Mouse (Mus musculus) midbrain, embryonic 14.5 days (tissue): ENCODE results near the gene Med29. TPM values are rescaled to one million over a fixed set of nuclear protein-coding genes. Genes with fewer than 3 reads are reported as not detected.
A peak's percentile ranks its signal among the peaks of the same experiment; 100 is the strongest.

Experiments
- ATAC-seq: fragments of 200-750 bp; cut with Nextera tagmentation; 2 replicates; pipeline ENCODE4 v1.8.0; 2017; ENCODE audit warnings: moderate number of reproducible peaks, moderate library complexity; ENCODE audit not compliant: low FRiP score, low TSS enrichment
- DNase-seq: peaks from one replicate; pipeline ENCODE4 v3.0.0-alpha.2; 2015
- H3K27ac ChIP-seq: fragments of 300-500 bp; sonication (generic); replicated peaks from 2 replicates; pipeline ENCODE4 v1.5.1; 2014; ENCODE audit warnings: mild to moderate bottlenecking, low read depth, low read length, moderate library complexity
- H3K27me3 ChIP-seq: fragments of 300-500 bp; sonication (generic); 2 replicates; pipeline ENCODE4 v1.6.1; 2014; ENCODE audit warnings: low read length, control low read depth, mixed read lengths; ENCODE audit not compliant: control insufficient read depth, insufficient read depth
- H3K36me3 ChIP-seq: fragments of 300-500 bp; sonication (generic); 2 replicates; pipeline ENCODE4 v1.6.1; 2014; ENCODE audit warnings: low read length, control low read depth; ENCODE audit not compliant: control insufficient read depth, insufficient read depth
- H3K4me1 ChIP-seq: fragments of 300-500 bp; sonication (generic); 2 replicates; pipeline ENCODE4 v1.6.1; 2014; ENCODE audit warnings: mild to moderate bottlenecking, antibody characterized with exemption, low read length, control low read depth; ENCODE audit not compliant: control insufficient read depth, insufficient read depth
- H3K4me2 ChIP-seq: fragments of 300-500 bp; sonication (generic); 2 replicates; pipeline ENCODE4 v1.6.1; 2014; ENCODE audit warnings: mild to moderate bottlenecking, low read length, moderate library complexity
- H3K4me3 ChIP-seq: fragments of 300-500 bp; sonication (generic); replicated peaks from 2 replicates; pipeline ENCODE4 v1.5.1; 2014; ENCODE audit warnings: low read depth, low read length
- H3K9ac ChIP-seq: fragments of 300-500 bp; sonication (generic); replicated peaks from 2 replicates; pipeline ENCODE4 v1.6.1; 2014; ENCODE audit warnings: mild to moderate bottlenecking, low read length, moderate library complexity
- H3K9me3 ChIP-seq: fragments of 300-500 bp; sonication (generic); 2 replicates; pipeline ENCODE4 v1.6.1; 2016; ENCODE audit warnings: low read length, control low read depth, mixed read lengths; ENCODE audit not compliant: control insufficient read depth
- WGBS: fragments of 180-500 bp; shearing (Covaris S2); extraction: QIAGEN DNeasy Blood & Tissue Kit; methylation state at CpG from one replicate; pipeline ENCODE4 v1.1.7; 2014; 5-methylcytosine and 5-hydroxymethylcytosine counted together
- polyA plus RNA-seq: library from polyadenylated mRNA; unstranded; fragments of >200 nt; fragmentation: Nextera tagmentation; extraction: Ambion mirVana; gene quantifications from 2 replicates; pipeline ENCODE4 v1.2.1, GENCODE M21; 2014

Gene Med29
- polyA plus RNA-seq, 1 experiment from 2014 or later, result 38.3 TPM

DNA sequence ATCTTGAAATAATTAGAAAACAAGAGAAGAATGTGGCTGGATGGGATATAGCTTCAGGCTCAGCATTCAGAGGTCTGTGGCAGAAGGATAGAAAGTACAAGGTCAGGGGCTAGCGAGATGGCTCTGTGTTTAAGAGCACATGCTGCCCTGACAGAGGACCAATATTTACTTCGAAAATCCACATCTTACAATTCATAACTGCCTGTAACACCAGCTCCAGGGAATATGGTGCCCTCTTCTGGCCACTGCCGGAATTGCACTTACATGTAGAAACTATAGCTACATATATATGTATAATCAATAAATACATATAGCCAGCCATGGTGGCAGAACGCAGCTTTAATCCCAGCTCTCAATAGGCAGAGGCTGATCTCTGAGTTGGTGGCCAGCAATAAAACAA is 47.9 kb downstream of the Med29 start:
- Histone ChIP-seq H3K27ac (no peak overlapping the region), H3K4me3 (no peak overlapping the region), H3K9me3 (no peaks in the 10 kb centered on the region), H3K36me3 (no peaks in the 10 kb centered on the region), H3K4me2 (no peak overlapping the region), H3K9ac (no peak overlapping the region), H3K4me1 (peaks cover 1% of the 10 kb centered on the region; the same call in 1 of the 2 replicates), H3K27me3 (no peaks in the 10 kb centered on the region)
- WGBS, result 5% methylated on average over 4 of the region's 4 CpGs
- peak; percentile 88 for DNase-seq
- ATAC-seq, result peak; percentile 24

DNA sequence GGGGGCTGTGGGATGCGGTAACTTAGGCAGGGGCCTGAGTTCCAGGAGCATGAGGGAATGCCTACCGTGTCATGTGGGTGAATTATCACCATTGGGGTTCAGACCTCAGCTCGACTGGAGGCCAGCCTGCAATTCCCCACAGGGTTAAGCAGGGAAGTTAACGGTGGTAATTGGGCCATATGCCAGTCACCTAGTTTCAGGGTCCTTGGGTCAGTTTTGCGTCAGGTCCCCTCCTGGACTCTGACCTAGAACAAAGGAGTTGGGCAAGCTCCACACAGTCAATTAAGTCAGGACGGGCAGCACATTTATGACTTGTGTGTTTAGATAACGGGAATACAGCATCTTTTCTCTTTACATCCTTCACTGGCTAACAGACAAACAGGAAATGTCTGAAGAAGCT is 51.1 kb downstream of the Med29 start:
- H3K36me3 ChIP-seq, result no peaks in the 10 kb centered on the region
- no peak overlapping the region for H3K4me3 ChIP-seq
- H3K4me2 ChIP-seq, result no peak overlapping the region
- no peaks in the 10 kb centered on the region for H3K27me3 ChIP-seq
- H3K9me3 ChIP-seq, result no peaks in the 10 kb centered on the region
- no peak overlapping the region for H3K9ac ChIP-seq
- no peak for DNase-seq
- no peak overlapping the region for H3K27ac ChIP-seq
- WGBS, result 58% methylated on average over 7 of the region's 7 CpGs
- H3K4me1 ChIP-seq, result peaks cover 8% of the 10 kb centered on the region; the same call in 1 of the 2 replicates
- ATAC-seq, result no peak

DNA sequence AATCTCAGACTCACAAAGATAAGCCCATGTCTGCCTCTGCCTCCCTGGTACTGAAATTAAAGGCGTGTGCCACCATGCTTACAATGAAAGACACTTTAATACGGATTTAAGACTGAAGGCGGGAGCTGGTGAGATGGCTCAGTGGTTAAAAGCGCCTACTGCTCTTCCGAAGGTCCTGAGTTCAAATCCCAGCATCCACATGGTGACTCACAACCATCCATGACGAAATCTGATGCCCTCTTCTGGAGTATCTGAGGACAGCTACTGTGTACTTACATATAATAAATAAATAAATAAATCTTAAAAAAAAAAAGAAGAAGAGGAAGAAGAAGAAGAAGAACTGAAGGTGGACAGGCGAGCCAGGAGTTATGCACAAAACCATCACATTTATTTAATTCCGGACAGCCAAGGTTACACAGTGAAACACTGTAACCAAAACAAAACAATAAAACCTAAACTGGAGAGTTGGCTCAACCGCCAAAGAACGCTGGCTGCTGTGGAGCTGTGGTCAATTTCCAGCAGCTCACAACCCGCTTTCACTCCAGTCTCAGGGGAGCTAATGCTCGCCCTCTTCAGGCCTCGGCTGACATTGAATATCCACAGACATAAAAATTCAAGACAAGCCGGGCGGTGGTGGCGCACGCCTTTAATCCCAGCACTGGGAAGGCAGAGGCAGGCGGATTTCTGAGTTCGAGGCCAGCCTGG is 53.1 kb downstream of the Med29 start:
- 0 out of 2 replicates have a peak, but pooled peaks cover 5% of the 10 kb centered on the region for H3K36me3 ChIP-seq
- DNase-seq (peak; percentile 33), ATAC-seq (no peak)
- H3K9ac ChIP-seq, result no peak overlapping the region; the same call in 1 of the 2 replicates
- H3K4me1 ChIP-seq, result peaks cover 8% of the 10 kb centered on the region; the same call in 1 of the 2 replicates
- H3K4me2 ChIP-seq, result peak overlapping the region; percentile 86
- whole genome bisulfite sequencing, result 78% methylated on average over 19 of the region's 19 CpGs
- peak overlapping the region; percentile 77 for H3K27ac ChIP-seq
- no peaks in the 10 kb centered on the region for H3K27me3 ChIP-seq
- no peaks in the 10 kb centered on the region for H3K9me3 ChIP-seq
- peak overlapping the region; percentile 98 for H3K4me3 ChIP-seq

DNA sequence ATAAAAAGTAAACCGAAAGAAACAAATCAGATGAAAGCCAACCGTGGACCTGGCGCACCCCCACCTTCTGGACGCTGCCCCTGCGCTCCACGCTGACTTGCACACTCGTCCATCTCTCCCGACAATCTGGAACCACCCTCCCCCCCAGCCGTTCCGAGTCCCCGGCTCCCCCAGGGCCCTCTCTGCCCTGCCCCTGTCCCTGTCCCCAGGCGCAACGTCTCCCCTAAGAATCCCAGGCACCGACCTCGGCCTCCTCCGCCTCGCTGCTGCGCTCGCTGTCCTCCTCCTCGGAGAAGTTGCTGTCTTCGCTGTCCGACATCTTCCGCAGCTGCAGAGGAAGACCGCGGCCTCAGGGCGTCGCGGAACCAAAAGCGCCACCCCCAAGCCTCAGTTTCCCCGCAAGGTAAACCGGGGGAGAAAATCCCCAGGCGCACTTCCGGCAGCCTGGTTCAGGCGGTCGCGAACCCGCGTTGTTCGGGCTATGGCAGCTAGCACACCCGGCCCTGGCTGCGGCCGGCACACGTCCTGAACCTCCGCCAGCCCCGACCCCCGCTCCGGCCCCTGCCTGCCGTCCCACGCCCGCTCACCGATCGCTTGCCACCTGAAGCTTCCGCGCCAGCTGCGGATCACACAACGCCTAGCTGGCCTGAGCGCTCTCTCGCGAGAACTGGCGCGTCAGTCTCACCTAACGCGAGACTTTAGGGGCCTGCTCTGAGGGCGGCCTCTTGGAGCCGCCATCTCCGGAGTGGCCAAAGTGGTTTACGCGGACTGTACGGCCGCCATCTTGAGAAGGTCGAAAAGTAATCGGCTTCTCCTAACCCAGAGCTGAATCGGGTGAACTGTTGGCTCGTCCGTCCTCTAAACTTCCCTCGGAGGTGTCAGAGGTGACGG is 54.2 kb downstream of the Med29 start, which contains the start of gene Supt5:
Gene Supt5 (minus strand): TSS at position 639 of the 891 bp plus-strand sequence.
- ATAC-seq, result peak; percentile 98
- peak within 1 kb of the TSS; percentile 86 for H3K4me2 ChIP-seq
- peak within 1 kb of the TSS; percentile 85 for H3K27ac ChIP-seq
- peak within 1 kb of the TSS; percentile 98 for H3K4me3 ChIP-seq
- H3K9me3 ChIP-seq, result no peaks in the 10 kb centered on the region
- no peaks in the 10 kb centered on the region for H3K27me3 ChIP-seq
- H3K4me1 ChIP-seq, result peaks cover 8% of the 10 kb centered on the region; the same call in 1 of the 2 replicates
- WGBS, result under 1% methylated on average over 77 of the region's 77 CpGs
- peak within 1 kb of the TSS; percentile 88 for H3K9ac ChIP-seq
- H3K36me3 ChIP-seq, result 0 out of 2 replicates have a peak, but pooled peaks cover 5% of the 10 kb centered on the region
- peak; percentile 100 for DNase-seq

Other genes starting within 250 kb of the Med29 start
- gene Fbl, start 223.0 kb downstream of the Med29 start, polyA plus RNA-seq, result 26.2 and 36.4 TPM in 2 replicates
- 13.7 and 17.3 TPM in 2 replicates for gene Dyrk1b, start 213.2 kb downstream of the Med29 start, polyA plus RNA-seq
- gene Eid2, start 124.8 kb downstream of the Med29 start, polyA plus RNA-seq, result 6.8 and 14.7 TPM in 2 replicates
- gene Eid2b, start 115.0 kb downstream of the Med29 start, polyA plus RNA-seq, result 40.2 TPM in 2 replicates
- 0.28 and 1.8 TPM in 2 replicates for gene Selenov, start 101.5 kb downstream of the Med29 start, polyA plus RNA-seq
- gene Dll3, start 90.5 kb downstream of the Med29 start, polyA plus RNA-seq, result 24.1 and 32.2 TPM in 2 replicates
- 136 and 138 TPM in 2 replicates for gene Timm50, start 80.6 kb downstream of the Med29 start, polyA plus RNA-seq
- 62.6 and 80.6 TPM in 2 replicates for gene Supt5, start 54.0 kb downstream of the Med29 start, polyA plus RNA-seq
- gene Rps16, start 42.1 kb downstream of the Med29 start, polyA plus RNA-seq, result 580 and 617 TPM in 2 replicates
- gene Plekhg2, start 20.1 kb downstream of the Med29 start, polyA plus RNA-seq, result 17.7 and 22.9 TPM in 2 replicates
- gene Zfp36, start 12.5 kb downstream of the Med29 start, polyA plus RNA-seq, result 1.8 and 3.4 TPM in 2 replicates
- 78.0 and 81.9 TPM in 2 replicates for gene Paf1, start 243 bp upstream of the Med29 start, polyA plus RNA-seq
- 1.7 and 5.1 TPM in 2 replicates for gene Gmfg, start 44.7 kb upstream of the Med29 start, polyA plus RNA-seq
- 18.3 and 19.9 TPM in 2 replicates for gene Lrfn1, start 59.3 kb upstream of the Med29 start, polyA plus RNA-seq
- gene Ifnl2, start 117.7 kb upstream of the Med29 start, polyA plus RNA-seq, result not detected in 2 replicates
- gene Ifnl3, start 130.1 kb upstream of the Med29 start, polyA plus RNA-seq, result not detected in 2 replicates
- not detected in 2 replicates for gene Sycn, start 148.2 kb upstream of the Med29 start, polyA plus RNA-seq
- gene Nccrp1, start 154.5 kb upstream of the Med29 start, polyA plus RNA-seq, result 0.13 TPM in 1 of 2 replicates, not detected in the other
- gene Samd4b, start 205.4 kb upstream of the Med29 start, polyA plus RNA-seq, result 27.2 and 29.5 TPM in 2 replicates
- 12.3 and 15.6 TPM in 2 replicates for gene Pak4, start 205.5 kb upstream of the Med29 start, polyA plus RNA-seq
- not detected in 2 replicates for gene Acp7, start 238.6 kb upstream of the Med29 start, polyA plus RNA-seq